Mouse (Mus musculus) heart, adult 2 months (tissue): ENCODE measurements around the gene Srsf9.

ENCODE experiments used
- CTCF ChIP-seq: fragments of 200-600 bp; IDR thresholded peaks from 2 replicates; pipeline ENCODE4 v1.8.1; 2022; ENCODE audit warnings: antibody characterized with exemption, mild to moderate bottlenecking, moderate library complexity
- EP300 ChIP-seq: fragments of 200-500 bp; IDR thresholded peaks from 2 replicates; pipeline ENCODE4 v1.6.1; 2011; ENCODE audit warnings: low read depth, low read length, control low read depth; ENCODE audit not compliant: insufficient read depth

DNA sequence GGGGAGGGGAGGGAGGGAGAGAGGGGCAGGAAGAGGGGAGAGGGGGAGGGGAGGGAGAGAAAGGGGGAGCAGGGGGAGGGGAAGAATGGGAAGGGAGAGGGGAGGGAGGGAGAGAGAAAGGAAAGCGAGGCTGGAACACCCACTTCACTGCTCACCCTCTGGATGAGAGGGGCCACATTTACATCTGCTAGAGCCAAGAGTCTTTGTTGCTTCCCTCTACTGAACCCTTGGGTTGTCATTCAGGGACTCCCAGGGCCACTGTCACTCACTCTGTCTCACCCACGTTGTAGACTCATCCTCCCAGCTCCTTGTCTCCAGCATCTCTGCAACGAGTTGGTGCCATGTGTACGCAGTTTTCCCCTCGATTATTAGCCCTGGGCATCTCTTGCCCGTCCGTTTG lies 35.2 kb downstream of the Srsf9 start:
- TF ChIP-seq EP300 (no peak), CTCF (no peak)
